ENCODE assay signal across 16 mouse cellular contexts in the genomic region with DNA sequence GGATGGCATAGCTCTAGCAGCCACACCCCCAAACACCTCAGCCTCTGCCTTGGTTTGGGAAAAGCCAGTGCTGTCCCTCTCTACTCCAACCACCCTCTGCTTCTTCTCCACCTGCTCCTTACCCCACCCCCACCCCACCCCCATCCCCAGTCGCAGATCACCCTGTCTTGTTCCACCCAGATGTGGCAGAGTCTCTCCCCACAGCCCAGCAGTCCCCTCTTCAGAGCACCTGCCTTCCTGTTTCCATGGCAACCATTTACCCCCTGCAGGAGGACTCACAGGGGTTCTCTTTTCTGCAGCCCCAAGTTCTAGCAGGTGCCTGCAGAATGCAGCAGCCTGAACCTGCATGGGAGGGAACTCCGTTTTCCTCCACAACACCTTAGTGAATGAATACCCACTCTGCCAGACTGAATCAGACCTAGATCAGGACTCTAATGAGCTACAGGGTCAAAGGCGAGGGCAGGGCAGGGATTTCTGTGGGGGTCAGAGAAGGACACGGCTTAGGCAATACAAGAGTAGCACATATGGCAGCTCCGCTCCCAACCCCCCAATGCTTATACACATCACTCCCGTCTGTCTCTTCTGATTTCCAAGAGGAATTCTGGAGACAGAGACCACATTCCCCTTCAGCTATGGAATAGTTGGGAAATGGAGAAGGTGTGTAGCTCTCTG.
DNase-seq lines count a peak whose midpoint lies in the region; ATAC-seq lines count a peak whose summit lies in the region.
"Had no signal": no experiment of that assay in that cellular context is flagged by ENCODE, and none has a peak within 500 bp of the region (broad histone marks: within the 10 kb centered on the region; RNA-seq: fewer than 3 reads in every experiment).

No protein-coding gene starts in this region.

- WGBS in hindbrain, embryonic 13.5 days = 23% methylated on average over 6 of the region's 6 CpGs
- 21% methylated on average over 6 of the region's 6 CpGs for WGBS in hindbrain, embryonic 11.5 days
- 28% methylated on average over 6 of the region's 6 CpGs for WGBS in forebrain, embryonic 15.5 days
- 18% methylated on average over 6 of the region's 6 CpGs for WGBS in midbrain, embryonic 13.5 days

- no peak overlapping the region for H3K4me2 ChIP-seq in hindbrain, embryonic 13.5 days
- no peak overlapping the region for H3K4me2 ChIP-seq in hindbrain, embryonic 11.5 days (replicated peaks; ENCODE audit: low read depth, low read length)
- no peak overlapping the region for H3K4me2 ChIP-seq in forebrain, embryonic 15.5 days (replicated peaks)
- H3K4me2 ChIP-seq in midbrain, embryonic 13.5 days (replicated peaks) = no peak overlapping the region
- H3K4me2 ChIP-seq: heart, embryonic 13.5 days; limb, embryonic 13.5 days had no signal

- no peaks in the 10 kb centered on the region for H3K27me3 ChIP-seq in hindbrain, embryonic 13.5 days
- no peaks in the 10 kb centered on the region for H3K27me3 ChIP-seq in hindbrain, embryonic 11.5 days (ENCODE audit: control insufficient read depth, insufficient read depth, low read length)
- H3K27me3 ChIP-seq in forebrain, embryonic 15.5 days = no peaks in the 10 kb centered on the region
- no peaks in the 10 kb centered on the region for H3K27me3 ChIP-seq in midbrain, embryonic 13.5 days

- 0 out of 2 replicates have a peak, but pooled peaks have one; percentile 33 for ATAC-seq in hindbrain, embryonic 13.5 days (ENCODE audit: low FRiP score)
- ATAC-seq in hindbrain, embryonic 11.5 days (ENCODE audit: low FRiP score) = no peak
- peak; percentile 49 for ATAC-seq in forebrain, embryonic 15.5 days (replicated peaks)
- no peak; the same call in 1 of the 2 replicates for ATAC-seq in midbrain, embryonic 13.5 days
- ATAC-seq in cerebellum, adult (ENCODE audit: insufficient number of reproducible peaks, low FRiP score, low TSS enrichment) = no peak

- peak overlapping the region; percentile 23; the same call in 1 of the 2 replicates for H3K27ac ChIP-seq in hindbrain, embryonic 13.5 days
- no peak overlapping the region for H3K27ac ChIP-seq in hindbrain, embryonic 11.5 days (ENCODE audit: low read depth, low read length)
- H3K27ac ChIP-seq in forebrain, embryonic 15.5 days (replicated peaks) = peak overlapping the region; percentile 29
- peak overlapping the region; percentile 47 for H3K27ac ChIP-seq in midbrain, embryonic 13.5 days
- H3K27ac ChIP-seq: embryonic facial prominence, embryonic 10.5 days; heart, embryonic 13.5 days; limb, embryonic 13.5 days had no signal

- no peaks in the 10 kb centered on the region for H3K9me3 ChIP-seq in hindbrain, embryonic 13.5 days
- H3K9me3 ChIP-seq in hindbrain, embryonic 11.5 days (ENCODE audit: control insufficient read depth, low read length) = no peaks in the 10 kb centered on the region
- no peaks in the 10 kb centered on the region for H3K9me3 ChIP-seq in forebrain, embryonic 15.5 days
- no peaks in the 10 kb centered on the region for H3K9me3 ChIP-seq in midbrain, embryonic 13.5 days
- H3K9me3 ChIP-seq: embryonic facial prominence, embryonic 10.5 days; heart, embryonic 13.5 days; limb, embryonic 13.5 days had no signal

- no peaks in the 10 kb centered on the region for H3K36me3 ChIP-seq in hindbrain, embryonic 13.5 days
- no peaks in the 10 kb centered on the region for H3K36me3 ChIP-seq in hindbrain, embryonic 11.5 days (ENCODE audit: control insufficient read depth, insufficient read depth, low read length)
- H3K36me3 ChIP-seq in forebrain, embryonic 15.5 days = no peaks in the 10 kb centered on the region
- H3K36me3 ChIP-seq in midbrain, embryonic 13.5 days = no peaks in the 10 kb centered on the region
- H3K36me3 ChIP-seq: embryonic facial prominence, embryonic 10.5 days; heart, embryonic 13.5 days; limb, embryonic 13.5 days had no signal

- H3K4me1 ChIP-seq in hindbrain, embryonic 13.5 days (replicated peaks) = peaks cover 53% of the 10 kb centered on the region
- peaks cover 11% of the 10 kb centered on the region for H3K4me1 ChIP-seq in hindbrain, embryonic 11.5 days (replicated peaks; ENCODE audit: control insufficient read depth, insufficient read depth, low read length)
- H3K4me1 ChIP-seq in forebrain, embryonic 15.5 days = peaks cover 47% of the 10 kb centered on the region
- peaks cover 52% of the 10 kb centered on the region for H3K4me1 ChIP-seq in midbrain, embryonic 13.5 days (replicated peaks)
- H3K4me1 ChIP-seq: heart, embryonic 13.5 days; limb, embryonic 13.5 days had no signal

- 0 out of 2 replicates have a peak overlapping the region, but pooled peaks have one; percentile 19 for H3K9ac ChIP-seq in hindbrain, embryonic 13.5 days
- no peak overlapping the region for H3K9ac ChIP-seq in hindbrain, embryonic 11.5 days (ENCODE audit: low read depth, low read length)
- no peak overlapping the region for H3K9ac ChIP-seq in forebrain, embryonic 15.5 days (replicated peaks)
- H3K9ac ChIP-seq in midbrain, embryonic 13.5 days (replicated peaks) = no peak overlapping the region
- H3K9ac ChIP-seq: heart, embryonic 13.5 days; limb, embryonic 13.5 days had no signal

- no peak for DNase-seq in hindbrain, embryonic 11.5 days (ENCODE audit: low spot score)
- DNase-seq in retina, postnatal 1 day = peak; percentile 48
- no peak for DNase-seq in thymus, postnatal 4 days
- no peak for DNase-seq in urinary bladder, adult 18-20 months (ENCODE audit: low spot score in 2 of 2)
- DNase-seq: cerebellum, adult 9-11 months; gastrocnemius, postnatal 36 days; kidney, postnatal 25 days; layer of hippocampus, postnatal 36 days; spleen, adult 18-20 months had no signal

- no peak overlapping the region for H3K4me3 ChIP-seq in hindbrain, embryonic 13.5 days
- no peak overlapping the region for H3K4me3 ChIP-seq in hindbrain, embryonic 11.5 days (ENCODE audit: low read depth, low read length)
- H3K4me3 ChIP-seq in forebrain, embryonic 15.5 days = no peak overlapping the region
- H3K4me3 ChIP-seq in midbrain, embryonic 13.5 days (replicated peaks) = no peak overlapping the region
- H3K4me3 ChIP-seq: embryonic facial prominence, embryonic 10.5 days; heart, embryonic 13.5 days; limb, embryonic 13.5 days had no signal

Comparison
In these comparisons a context has a peak if more than half of its experiments do, and no peak if none do; other contexts are left out.
1. ATAC-seq: peak in hindbrain, embryonic 13.5 days (single experiment) and forebrain, embryonic 15.5 days (single experiment); none in hindbrain, embryonic 11.5 days (single experiment), midbrain, embryonic 13.5 days (single experiment) and cerebellum, adult (single experiment).